In genomic region chr5:105293226-105294165, GRCm38 (mm10) we compare ENCODE assay signal across 10 mouse cellular contexts. TPM values are rescaled to one million over a fixed set of nuclear protein-coding genes. Genes with fewer than 3 reads are reported as not detected.
A peak's percentile ranks its signal among the peaks of the same experiment; 100 is the strongest.
DNase-seq lines count a peak whose midpoint lies in the region; ATAC-seq and TF ChIP-seq lines count a peak whose summit lies in the region.
"Not testable (repeated sequence)": the region's sequence is repeated elsewhere in the genome, so short reads cannot be mapped to it uniquely, and the experiment has no call there.
"Had no signal": no experiment of that assay in that cellular context is flagged by ENCODE, and none has a peak within 500 bp of the region (broad histone marks: within the 10 kb centered on the region; RNA-seq: fewer than 3 reads in every experiment).

Gm43302 (minus strand) TSS chr5:105293695.
Gbp6 (minus strand) TSS chr5:105293698.

- ATAC-seq in heart, postnatal 0 days (ENCODE audit: insufficient read depth, low read depth), result peak; percentile 67; the same call in 1 of the 2 replicates
- ATAC-seq in liver, embryonic 12.5 days, result not testable (repeated sequence)
- peak; percentile 37; the same call in 1 of the 2 replicates for ATAC-seq in megakaryocyte progenitor cell, adult 5-6 weeks (replicated peaks; ENCODE audit: poor library complexity)

- H3K4me1 ChIP-seq in heart, postnatal 0 days (ENCODE audit: control insufficient read depth, insufficient read depth); liver, embryonic 12.5 days; thymus, adult 2 months (replicated peaks; ENCODE audit: control insufficient read depth, insufficient read depth, low read length): not testable (repeated sequence)

- peak within 1 kb of the TSS; percentile 43 for H3K4me2 ChIP-seq in heart, postnatal 0 days (ENCODE audit: low read depth, low read length)
- 0 out of 2 replicates have a peak within 1 kb of the TSS, but pooled peaks have one; percentile 14 for H3K4me2 ChIP-seq in liver, embryonic 12.5 days

- not testable (repeated sequence) for TF ChIP-seq EP300 in heart, postnatal 0 days (IDR thresholded peaks at IDR 0.05; ENCODE audit: low read depth)

- 28% methylated on average over 3 of the region's 3 CpGs for WGBS in heart, postnatal 0 days
- WGBS in liver, embryonic 12.5 days (ENCODE audit: insufficient replicate concordance), result 42% methylated on average over 3 of the region's 3 CpGs
- 33% methylated on average over 3 of the region's 3 CpGs for WGBS in thymus, adult 2 months

- H3K36me3 ChIP-seq in heart, postnatal 0 days (replicated peaks; ENCODE audit: control insufficient read depth, insufficient read depth, low read length); liver, embryonic 12.5 days; thymus, adult 2 months (ENCODE audit: control insufficient read depth, insufficient read depth, low read length): not testable (repeated sequence)

- peak within 1 kb of the TSS; percentile 68 for H3K27ac ChIP-seq in heart, postnatal 0 days (ENCODE audit: low read depth)
- H3K27ac ChIP-seq in liver, embryonic 12.5 days, result not testable (repeated sequence)
- peak within 1 kb of the TSS; percentile 14 for H3K27ac ChIP-seq in thymus, adult 2 months (ENCODE audit: control insufficient read depth, insufficient read depth, low read length)

- peak within 1 kb of the TSS; percentile 5; the same call in 1 of the 2 replicates for H3K4me3 ChIP-seq in heart, postnatal 0 days (ENCODE audit: low read depth, low read length)
- not testable (repeated sequence) for H3K4me3 ChIP-seq in liver, embryonic 12.5 days
- H3K4me3 ChIP-seq in thymus, adult 2 months (ENCODE audit: control insufficient read depth, insufficient read depth, low read length), result peak within 1 kb of the TSS; percentile 32

- not testable (repeated sequence) for H3K9ac ChIP-seq in heart, postnatal 0 days (replicated peaks; ENCODE audit: low read depth, low read length); liver, embryonic 12.5 days

- DNase-seq in NIH3T3 (ENCODE audit: low read depth), result peak; percentile 61
- DNase-seq in cerebellum, adult 11-12 months, result peak; percentile 80
- DNase-seq in gastrocnemius, adult 18-20 months (ENCODE audit: low spot score), result peak; percentile 58
- DNase-seq in heart, postnatal 0 days (ENCODE audit: low spot score), result peak; percentile 47
- peak; percentile 21 for DNase-seq in kidney, adult 18-20 months
- not testable (repeated sequence) for DNase-seq in thymus, adult 2 months

- H3K27me3 ChIP-seq in heart, postnatal 0 days (ENCODE audit: control insufficient read depth, insufficient read depth, low read length); liver, embryonic 12.5 days (replicated peaks); thymus, adult 2 months (ENCODE audit: control insufficient read depth, insufficient read depth, low read length): not testable (repeated sequence)

- H3K9me3 ChIP-seq in heart, postnatal 0 days (replicated peaks; ENCODE audit: control insufficient read depth, low read length); liver, embryonic 12.5 days (replicated peaks): not testable (repeated sequence)

- not testable (repeated sequence) for TF ChIP-seq CTCF in heart, postnatal 0 days (IDR thresholded peaks at IDR 0.05; ENCODE audit: low read depth); thymus, adult 2 months (IDR thresholded peaks at IDR 0.05; ENCODE audit: borderline replicate concordance, control insufficient read depth, extremely low read depth, insufficient read depth, low read length, poor library complexity)

- not testable (repeated sequence) for TF ChIP-seq POLR2A in thymus, adult 2 months (IDR thresholded peaks at IDR 0.05; ENCODE audit: control insufficient read depth, extremely low read depth, insufficient read depth, low read length, poor library complexity)

RNA-seq across cellular contexts. Expression of gene Gm43302, which starts in this region (rescaled TPM):
- under 1 TPM; 0.16 to 1.00 TPM for total RNA-seq in gastrocnemius, adult 18-20 months (2021)
- total RNA-seq in heart, postnatal 0 days (2014; rRNA removed; ENCODE audit: low replicate concordance), result 0.93 TPM in 1 of 2 replicates, not detected in the other
- polyA plus RNA-seq in heart, postnatal 0 days (2015; fragmentation: Nextera tagmentation; extraction: Ambion mirVana), result 0.10 TPM in 1 of 2 replicates, not detected in the other
- not detected in 2 replicates for polyA plus RNA-seq in liver, embryonic 12.5 days (2016; fragmentation: Nextera tagmentation; extraction: Ambion mirVana)
- 0.32 TPM in 1 of 2 replicates, not detected in the other for total RNA-seq in megakaryocyte progenitor cell, adult 5-6 weeks (2015)
- 0.20 TPM in 1 of 2 replicates, not detected in the other for total RNA-seq in megakaryocyte progenitor cell, adult 5-6 weeks (2017)
- 7.9 and 8.4 TPM in 2 replicates for polyA plus RNA-seq in thymus, adult 2 months (2012; rRNA removed)
- polyA plus RNA-seq: forebrain, embryonic 11.5 days; midbrain, embryonic 13.5 days had no signal

RNA-seq across cellular contexts. Expression of gene Gbp6, which starts in this region (rescaled TPM):
- 10 to 100 TPM in 1 of 2 experiments, 1 to 10 TPM in 1; 3.7 to 10.7 TPM for total RNA-seq in gastrocnemius, adult 18-20 months (2021)
- total RNA-seq in heart, postnatal 0 days (2014; rRNA removed; ENCODE audit: low replicate concordance), result 7.2 and 11.6 TPM in 2 replicates
- polyA plus RNA-seq in heart, postnatal 0 days (2015; fragmentation: Nextera tagmentation; extraction: Ambion mirVana), result 1.9 and 2.2 TPM in 2 replicates
- polyA plus RNA-seq in liver, embryonic 12.5 days (2016; fragmentation: Nextera tagmentation; extraction: Ambion mirVana), result 0.46 and 0.67 TPM in 2 replicates
- total RNA-seq in megakaryocyte progenitor cell, adult 5-6 weeks (2015), result 0.07 and 0.15 TPM in 2 replicates
- total RNA-seq in megakaryocyte progenitor cell, adult 5-6 weeks (2017), result 0.64 and 0.75 TPM in 2 replicates
- polyA plus RNA-seq in thymus, adult 2 months (2012; rRNA removed), result 19.5 and 20.7 TPM in 2 replicates

Comparison
In these comparisons a context has a peak if more than half of its experiments do, and no peak if none do; other contexts are left out.
1. Peak in ATAC-seq in megakaryocyte progenitor cell, adult 5-6 weeks; RNA of the genes that start here not detected or under 1 TPM.